Mouse (Mus musculus) ZHBTc4 (cell line): ENCODE data around the gene Tha1.

Experiments used
- DNase-seq: peaks from one replicate; pipeline ENCODE4 v3.0.0-alpha.2; 2011; ENCODE audit warnings: low read depth, low spot score

Gene Tha1

DNA sequence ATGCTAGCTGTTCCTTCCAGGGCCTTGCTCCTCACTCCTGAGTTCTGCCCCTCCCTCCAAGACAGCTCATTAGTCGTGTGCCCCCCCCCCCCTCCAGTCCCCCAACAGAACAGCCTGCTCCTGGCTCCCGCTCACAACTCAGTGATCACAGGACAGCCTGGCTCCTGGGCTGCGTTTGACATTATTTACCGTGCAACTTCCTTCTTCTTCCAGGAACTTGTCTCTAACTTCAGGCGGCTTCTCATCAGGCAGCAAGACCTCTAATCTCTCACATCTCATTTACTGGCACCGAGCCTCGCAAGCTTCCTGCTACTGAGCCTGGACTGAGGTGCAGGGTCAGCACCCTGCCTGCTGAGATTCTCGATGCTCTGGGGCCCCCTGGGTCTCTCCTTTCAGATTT, 8.5 kb upstream of the Tha1 start:
- no peak for DNase-seq

DNA sequence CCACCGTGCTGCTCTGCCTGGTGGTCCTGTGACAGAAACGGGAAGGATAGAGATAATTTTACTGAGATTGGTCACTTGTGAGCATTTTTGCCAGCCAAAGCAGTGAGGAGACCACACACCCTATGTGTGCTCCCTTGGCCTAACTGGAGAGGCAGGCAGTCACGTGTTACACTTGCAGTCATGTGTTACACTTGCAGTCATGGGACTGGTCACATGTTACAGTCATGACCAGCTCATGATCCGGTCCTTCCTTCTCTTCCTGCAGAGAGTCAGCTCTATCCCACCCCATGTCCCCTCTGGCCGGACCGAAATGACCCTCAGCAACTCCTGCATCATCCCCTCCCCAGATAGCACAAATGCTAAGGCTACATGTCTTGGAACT, 7.7 kb upstream of the Tha1 start:
- no peak for DNase-seq

DNA sequence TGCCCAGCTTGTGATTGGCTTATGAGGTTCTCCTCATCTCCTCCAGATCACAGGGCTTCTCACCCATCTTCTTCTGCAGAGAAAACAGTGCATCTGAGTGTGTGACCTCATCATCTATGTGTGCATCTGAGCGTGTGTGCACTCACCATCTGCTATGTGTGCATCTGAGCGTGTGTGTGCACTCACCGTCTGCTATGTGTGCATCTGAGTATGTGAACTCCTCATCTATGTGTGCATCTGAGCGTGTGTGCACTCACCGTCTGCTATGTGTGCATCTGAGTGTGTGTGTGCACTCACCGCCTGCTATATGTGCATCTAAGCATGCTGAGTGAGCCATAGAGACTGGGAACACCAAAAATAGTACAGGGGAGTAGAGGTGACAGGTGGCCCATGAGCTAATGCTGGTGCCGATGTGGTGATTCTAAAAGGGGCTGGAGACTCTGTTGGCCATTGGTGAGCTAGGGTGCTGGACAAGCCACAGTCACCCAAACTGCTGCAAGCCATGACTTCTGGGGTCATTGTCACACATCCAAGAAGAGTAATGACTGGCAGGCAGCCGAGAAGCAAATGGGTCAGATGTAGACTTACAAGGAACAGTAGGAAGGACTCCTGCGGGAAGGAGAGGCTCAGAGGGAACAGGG, 7.2 kb upstream of the Tha1 start:
- DNase-seq = no peak

DNA sequence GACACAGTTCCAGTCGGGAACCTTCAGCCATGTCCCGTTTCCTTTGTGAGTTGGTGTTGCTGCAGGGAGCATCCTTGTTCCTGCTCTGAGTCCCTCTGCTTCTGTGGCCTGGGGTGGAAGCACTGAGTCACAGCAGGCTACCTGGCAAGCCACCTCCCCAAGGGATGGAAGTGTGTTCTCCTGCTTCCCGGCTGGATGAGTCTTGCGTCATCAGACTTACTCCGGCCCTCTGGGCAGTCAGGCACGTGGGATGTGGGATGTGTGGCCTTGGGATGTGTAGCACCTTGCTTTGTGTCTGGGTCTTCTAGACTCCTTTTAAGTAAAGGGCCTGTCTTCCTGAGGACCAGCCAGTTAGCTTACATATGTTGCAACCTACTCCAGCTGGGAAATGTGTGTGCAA, 6.4 kb upstream of the Tha1 start:
- peak; percentile 69 for DNase-seq

DNA sequence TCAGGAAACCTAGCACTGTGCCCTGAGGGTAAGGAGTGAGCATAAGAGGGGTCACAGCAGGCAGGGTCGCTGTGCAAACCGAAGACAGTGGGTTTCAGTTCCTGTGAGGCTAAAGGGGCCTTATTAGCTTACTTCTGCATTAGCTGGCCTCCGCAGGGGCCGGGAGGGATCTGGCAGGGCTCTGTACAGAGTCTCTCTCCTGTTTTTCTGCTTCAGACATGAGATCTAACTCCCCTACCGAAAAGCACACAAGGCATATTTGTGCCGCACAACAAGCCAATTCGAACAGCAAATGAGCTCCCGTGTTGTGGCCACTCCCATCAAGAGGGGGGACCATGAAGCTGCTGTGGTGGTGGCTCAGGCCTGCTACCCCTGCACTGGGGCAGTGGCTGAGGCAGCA, 5.6 kb upstream of the Tha1 start:
- DNase-seq = no peak

DNA sequence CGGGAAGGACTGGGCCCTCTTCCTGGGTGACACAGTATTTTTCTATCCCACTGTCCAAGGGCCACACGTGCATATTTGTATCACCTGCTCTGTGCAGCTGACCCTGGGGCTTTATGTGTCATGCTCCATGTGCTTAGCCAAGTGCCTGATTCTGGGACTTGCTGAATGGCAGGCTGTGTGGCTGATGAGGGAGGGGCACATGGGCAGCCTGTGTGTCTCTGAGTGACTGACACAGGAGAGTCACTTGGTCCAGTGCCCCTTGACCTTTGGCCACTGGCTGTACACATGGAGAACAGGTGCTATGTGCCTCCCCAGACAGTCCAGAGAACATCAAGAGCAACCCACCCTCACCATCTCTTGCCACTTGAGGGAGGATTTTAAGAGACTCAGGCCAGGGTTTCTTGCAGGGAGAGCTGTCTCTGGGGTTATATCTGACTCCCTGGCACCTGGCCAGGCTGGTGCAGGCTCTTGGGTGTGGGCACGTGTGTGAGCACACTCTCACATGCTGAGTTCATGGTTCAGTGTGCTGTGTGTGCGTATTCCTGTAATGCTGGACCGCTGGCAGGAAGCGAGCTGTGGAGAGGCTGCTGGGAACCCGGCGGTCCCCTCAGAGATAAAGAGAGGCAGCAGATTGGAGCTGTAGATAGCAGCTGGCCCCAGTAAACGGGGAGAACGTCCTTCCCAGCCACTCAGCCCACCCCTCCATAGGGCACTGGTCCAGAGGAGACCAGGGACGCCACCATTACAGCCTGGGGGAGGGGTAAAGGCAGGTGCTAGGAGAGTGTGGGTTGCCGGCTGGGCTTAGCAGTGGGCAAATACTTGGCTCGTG, 4.8 kb upstream of the Tha1 start:
- no peak for DNase-seq

DNA sequence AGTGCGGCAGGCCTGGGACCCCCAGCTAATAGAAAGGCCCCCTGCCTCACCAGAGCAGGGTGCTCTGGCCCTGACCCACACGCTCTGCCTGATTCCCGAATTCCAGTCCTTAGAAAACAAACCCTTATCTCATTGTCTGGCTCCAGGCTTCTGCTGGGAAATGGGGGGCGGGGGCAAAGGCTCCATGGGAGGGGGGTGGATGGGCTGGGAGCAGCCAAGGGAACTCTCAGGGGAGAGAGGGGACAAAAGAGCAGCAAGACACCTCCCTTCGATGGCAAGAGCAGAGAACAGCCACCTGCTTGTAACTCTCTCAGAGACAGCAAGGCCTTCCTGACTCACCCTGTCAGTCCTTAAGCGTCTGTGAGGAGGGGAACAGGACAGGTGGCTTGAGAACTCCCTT, 2.4 kb upstream of the Tha1 start:
- DNase-seq = peak; percentile 76

DNA sequence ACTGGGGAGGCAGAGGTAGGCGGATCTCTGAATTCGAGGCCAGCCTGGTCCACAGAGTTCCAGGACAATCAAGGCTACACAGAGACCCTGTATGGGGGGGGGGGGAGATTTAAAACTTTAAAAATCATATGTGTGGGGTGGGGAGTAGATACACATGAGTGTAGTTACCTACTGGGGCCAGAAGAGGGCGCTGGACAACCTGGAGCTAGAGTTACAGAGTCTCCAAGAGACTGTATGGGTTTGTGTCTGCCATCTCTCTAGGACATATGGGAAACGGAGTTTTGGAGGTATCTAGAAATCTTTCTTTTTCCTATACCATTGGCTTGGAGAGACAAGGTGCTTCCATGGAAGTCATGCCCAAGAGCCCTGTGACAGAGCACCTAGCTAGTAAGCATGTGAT, 1.1 kb upstream of the Tha1 start:
- DNase-seq = peak; percentile 73

DNA sequence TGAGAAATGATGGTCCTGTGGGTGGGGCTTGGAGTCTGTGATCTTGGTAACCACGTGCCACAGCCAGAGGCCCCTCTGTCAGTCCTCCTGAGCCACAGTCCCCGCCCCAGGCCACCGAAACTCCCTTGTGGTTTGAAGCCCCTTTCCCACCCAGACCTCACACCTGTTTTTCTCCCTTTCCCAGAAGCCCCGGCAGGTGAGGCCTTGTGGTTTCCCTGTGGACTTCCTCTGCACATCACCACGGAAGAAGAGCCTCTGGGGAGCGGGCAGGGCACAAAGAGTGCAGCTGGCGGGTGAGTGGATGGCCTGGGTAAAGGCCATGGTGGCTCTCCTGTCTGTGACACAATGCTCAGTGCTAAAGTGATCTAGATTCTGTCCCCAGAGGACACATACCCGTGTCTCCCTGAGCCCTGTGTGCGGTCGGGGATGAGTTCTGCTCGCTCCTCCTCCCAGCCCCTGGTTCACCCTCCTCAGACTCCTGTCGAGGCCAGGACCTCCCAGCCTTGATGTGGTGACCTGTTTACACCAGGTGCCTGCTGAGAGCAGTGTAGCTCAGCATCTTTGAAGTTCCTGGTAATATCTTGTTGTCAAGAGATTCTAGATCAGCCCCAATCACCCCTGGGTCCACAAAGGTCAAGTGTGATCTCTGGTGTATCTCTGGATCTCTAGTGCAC, 1.2 kb downstream of the Tha1 start:
- DNase-seq = no peak

DNA sequence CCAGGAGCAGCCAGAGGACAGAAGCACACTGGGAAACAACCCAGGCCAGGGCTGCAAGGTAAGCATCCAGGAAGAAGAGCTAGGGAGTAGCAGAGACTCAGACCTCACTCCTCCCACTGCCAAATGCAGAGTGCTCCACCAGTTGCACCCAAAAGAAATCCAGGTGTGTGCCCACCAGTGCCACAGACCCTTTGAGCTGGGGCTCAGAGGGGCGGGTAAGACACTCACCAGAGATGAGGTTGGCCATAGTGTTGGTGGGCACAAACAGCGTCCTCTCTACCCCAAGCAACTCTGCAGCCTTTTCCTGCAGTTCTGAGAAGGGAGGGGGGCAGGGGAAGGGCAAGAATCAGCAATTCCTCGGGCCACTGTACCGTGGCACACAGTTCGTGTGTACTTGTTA, 1.9 kb downstream of the Tha1 start:
- DNase-seq = no peak

DNA sequence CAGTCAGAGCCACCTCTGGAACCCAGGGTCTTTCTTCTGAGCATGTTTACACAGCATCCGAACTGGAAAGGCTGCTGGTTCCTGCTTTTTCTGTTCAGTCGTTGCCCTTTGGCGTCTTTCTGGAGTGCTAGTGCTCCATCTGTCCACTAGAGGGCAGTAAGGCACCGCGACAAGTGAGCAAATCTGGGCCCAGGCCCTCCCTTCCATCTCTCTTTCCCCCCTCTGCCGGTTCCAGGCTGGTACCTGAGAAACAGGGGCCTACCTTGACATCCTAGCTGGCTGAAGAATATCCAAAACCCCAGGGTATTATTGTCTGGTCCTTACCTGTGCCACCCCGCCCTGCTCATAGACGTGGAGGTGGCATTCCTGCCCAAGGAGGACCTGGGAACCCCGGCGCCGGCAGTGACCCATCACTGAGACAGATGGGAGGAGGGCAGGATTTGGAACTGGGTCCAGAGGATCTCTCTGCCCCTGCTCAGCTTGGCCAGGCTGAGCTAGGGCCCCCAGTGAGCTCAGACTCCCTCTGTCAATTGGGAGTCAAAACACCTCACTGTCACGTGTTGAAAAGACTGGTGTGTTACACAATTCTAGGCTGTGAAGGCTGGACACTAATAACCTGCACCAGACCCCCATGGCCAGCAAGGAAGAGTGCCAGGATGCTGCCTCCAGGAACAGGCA, 2.5 kb downstream of the Tha1 start:
- peak; percentile 90 for DNase-seq

DNA sequence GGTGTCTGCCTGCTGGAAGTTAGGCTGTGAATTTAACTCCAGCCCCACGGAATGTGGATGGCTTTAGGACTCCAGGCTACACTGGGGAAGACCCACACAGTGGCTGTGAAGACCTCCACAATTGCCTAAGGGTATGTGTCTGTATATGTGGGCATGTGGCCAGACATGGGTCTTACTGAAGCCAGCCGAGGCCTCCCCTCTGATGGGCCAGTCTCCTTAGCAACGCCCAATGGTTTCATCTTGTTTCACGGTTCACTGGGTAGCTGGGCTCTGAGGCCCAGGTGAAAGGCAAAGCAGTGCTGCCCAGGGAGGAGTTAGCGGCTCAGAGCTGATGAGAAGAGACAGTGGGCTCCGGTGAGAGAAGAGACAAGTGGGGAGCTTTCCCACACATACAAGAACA, 7.3 kb downstream of the Tha1 start:
- DNase-seq = no peak

DNA sequence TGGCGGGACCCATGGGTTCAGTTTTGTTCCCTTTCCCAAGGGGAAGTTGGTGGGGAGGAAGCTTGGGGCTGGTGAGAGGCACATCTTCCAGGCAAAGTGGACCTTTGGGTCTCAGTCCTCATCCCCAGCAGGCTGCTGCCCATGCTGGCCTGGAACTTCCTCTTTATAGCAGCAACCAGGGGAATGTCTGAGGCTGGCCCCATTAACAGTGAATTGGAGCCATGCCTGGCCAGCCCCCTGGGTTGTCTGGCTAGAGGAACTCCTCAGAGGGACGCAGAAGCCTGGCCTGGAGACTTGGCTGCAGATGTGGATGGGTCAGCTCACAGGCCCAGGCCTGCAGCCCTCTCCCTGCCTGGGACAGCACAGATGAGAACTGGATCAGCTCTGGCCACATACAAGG, 8.5 kb downstream of the Tha1 start:
- no peak for DNase-seq

DNA sequence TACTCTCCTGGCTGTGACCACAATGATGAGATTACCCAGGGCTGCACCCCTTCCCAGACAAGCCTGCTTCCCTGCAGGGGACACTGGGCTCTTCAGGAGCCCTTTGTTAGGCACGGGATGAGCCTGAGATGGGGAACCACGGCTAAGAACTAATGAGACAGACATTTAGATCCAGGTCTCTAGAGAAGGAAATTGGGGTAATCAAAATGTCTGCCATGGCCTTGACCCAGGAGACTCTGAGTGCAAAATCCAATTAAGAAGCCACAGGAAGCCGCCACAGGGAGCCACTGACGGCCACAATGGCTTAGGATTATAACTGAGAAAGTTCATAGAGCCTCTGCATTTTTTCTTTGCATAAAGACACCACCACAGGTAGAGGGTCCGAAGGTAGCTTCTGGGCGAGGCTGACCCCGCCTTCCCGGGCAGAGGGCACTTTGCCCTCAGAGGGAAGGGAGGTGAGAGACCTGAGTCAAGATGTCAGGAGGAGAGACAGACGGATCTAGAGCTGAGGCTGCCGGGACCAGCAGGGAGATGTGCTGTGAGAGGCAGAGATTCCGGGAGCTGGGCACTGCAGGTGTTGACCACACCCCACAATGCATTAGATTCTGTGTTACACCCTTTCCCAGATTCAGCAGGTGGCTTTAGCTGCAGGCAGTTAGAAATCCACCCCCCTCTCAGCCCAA, 10.0 kb downstream of the Tha1 start:
- DNase-seq = peak; percentile 54

DNA sequence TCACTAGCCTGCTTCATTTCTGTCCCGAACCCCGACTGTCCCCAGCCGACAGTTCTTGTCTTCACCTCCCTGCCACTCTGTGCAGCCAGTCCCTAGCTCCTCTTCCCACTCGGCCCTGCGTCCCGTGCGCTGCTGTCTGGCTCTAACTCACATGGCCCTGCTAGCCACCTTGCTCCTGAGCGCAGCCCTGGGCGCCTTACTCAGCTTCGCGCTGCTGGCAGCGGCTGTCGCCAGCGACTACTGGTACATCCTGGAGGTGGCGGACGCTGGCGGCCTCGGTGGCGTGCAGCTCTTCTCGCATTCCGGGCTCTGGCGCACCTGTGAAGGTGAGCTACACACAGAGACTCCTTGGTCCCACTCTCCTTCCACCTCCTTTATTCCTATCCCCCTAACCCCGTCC, 12.7 kb downstream of the Tha1 start, which contains the start of gene Tmem235:
TSS of gene Tmem235 (plus strand) at position 152 of the 400 bp plus-strand sequence.
- no peak for DNase-seq

DNA sequence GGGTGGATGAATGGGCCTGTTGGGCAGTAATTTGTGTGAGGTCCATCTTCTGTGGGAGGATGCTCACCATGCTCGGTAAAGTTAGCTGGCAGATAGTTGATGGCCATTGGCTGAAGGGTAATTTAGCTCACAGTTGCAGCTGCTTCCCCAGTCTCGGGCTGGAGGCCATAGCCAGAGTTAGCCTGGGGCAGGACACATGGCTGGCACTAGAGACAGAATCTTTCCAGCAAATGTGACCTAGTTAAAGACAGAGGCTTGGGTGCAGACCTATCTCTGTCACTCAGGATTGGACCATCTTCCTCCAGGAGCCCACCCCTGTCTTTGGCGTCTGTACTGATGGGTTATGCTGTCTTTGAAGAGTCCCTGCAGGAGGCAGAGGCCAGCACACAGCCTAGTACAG, 14.9 kb downstream of the Tha1 start:
- no peak for DNase-seq

DNA sequence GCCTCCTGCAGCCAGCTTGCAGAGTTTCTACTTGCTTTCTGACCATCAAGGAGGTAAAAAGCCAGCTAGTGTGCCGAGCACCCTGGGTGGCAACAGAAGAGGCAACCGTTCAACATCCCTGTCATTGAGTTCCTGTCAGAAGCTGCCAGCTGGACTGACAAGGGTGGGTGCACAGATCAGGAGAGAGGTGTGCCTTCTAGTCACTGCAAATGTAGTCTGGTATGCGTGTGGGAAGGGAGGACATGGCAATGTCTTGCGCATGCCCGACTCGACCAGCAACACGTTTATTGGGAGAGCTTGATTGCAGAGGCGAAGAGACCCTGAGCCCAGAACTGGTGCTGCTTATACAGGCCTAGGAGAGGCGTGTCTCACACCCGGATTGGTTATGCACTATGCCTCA, 15.8 kb downstream of the Tha1 start:
- DNase-seq = no peak

DNA sequence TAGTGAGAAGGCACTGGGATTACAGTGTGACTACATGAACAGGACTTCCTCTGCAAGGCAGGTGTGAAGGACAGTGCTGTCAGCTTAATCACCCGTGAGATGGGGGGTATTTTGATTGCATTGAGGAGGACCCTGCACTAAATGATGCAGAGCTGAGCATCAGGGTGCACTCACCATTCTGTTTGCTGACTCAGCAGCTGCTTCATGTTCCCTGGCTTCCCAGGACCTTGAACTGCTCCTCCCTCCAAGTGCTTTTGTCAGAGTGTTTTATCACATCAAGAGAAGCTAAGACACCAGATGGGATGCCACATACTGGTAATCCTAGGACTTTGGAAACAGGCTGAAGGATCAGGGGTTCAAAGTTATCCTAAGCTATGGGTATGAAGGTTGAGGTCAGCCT, 17.3 kb downstream of the Tha1 start:
- no peak for DNase-seq

DNA sequence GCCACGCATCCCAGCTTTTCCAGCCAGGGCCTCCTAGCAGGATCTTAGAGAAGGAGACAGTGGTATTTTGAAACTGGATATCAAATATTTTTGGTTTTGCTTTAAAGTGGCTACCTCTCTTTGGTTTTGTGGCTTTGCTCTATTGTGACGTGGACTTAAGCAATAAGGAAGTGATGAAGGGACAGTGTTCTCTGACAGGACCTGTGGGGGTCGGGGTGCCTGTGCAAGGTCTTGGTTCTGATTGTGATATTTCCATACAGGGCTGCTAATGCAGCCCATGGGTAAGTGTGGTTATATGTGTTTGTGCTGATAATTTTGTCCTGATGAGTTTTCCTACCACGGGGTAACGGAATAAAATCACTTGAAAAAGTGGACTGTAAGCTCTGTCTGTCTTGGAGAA, 17.9 kb downstream of the Tha1 start:
- DNase-seq = no peak

DNA sequence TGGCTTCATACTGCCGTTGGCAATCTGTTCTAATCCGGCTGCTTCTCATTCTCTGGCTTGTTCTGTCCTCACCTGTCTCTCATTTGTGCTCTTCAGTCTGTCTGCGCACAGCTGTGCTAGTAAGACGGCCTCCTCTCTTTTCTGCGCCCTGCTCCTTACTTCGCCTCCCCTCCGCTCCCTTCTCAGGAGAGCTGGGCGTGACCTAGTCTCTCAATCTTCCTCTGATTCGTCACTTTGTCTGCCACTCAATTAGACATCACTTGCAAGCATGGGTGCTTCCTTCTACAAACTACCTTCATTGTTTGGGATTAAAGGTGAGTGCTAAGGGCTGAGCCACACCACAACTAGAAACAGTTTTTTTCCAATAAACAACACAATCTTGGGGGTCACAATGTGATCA, 19.0 kb downstream of the Tha1 start:
- peak; percentile 91 for DNase-seq

DNA sequence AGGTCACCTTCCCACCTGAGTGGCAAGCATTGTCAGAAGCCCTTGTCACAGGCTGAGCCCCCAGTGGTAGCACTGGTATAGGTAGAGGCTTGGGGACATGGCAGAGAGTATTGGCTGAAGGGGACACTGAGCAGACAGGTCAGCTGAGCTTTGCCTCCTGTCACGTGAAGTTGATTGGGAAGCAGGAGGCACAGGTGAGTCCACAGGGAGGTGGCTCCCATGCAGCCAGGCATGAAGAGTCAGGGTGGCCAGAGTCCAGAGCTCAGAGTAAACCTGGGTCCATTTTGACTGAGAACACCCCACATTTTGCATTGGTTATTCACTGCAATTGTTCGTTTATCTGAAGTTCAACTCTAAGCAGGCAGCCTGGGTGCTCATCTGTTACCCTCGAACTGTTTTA, 20.4 kb downstream of the Tha1 start:
- DNase-seq = no peak
